Mouse (Mus musculus): ENCODE results near the gene Ankrd55.

GRCm38 (mm10) chr13:112354958-112355357, 66.7 kb downstream of the Ankrd55 start:
- no peak for TF ChIP-seq CTCF (IDR thresholded peaks at IDR 0.05)
- no peak for TF ChIP-seq POLR2A (IDR thresholded peaks at IDR 0.05; ENCODE audit: insufficient read depth, low read depth, low read length)
